Mouse (Mus musculus) olfactory bulb, adult 2 months (tissue): ENCODE results near the gene Stt3a. TPM values are rescaled to one million over a fixed set of nuclear protein-coding genes. Genes with fewer than 3 reads are reported as not detected.

Experiments
- H3K27ac ChIP-seq: fragments of 200-500 bp; 2 replicates; pipeline ENCODE4 v1.5.1; 2012; ENCODE audit warnings: low read depth, low read length; ENCODE audit not compliant: insufficient read depth
- H3K4me1 ChIP-seq: fragments of 200-500 bp; 2 replicates; pipeline ENCODE4 v1.6.1; 2012; ENCODE audit warnings: low read length; ENCODE audit not compliant: control insufficient read depth, insufficient read depth
- H3K4me3 ChIP-seq: fragments of 200-500 bp; 2 replicates; pipeline ENCODE4 v1.5.1; 2012; ENCODE audit warnings: mild to moderate bottlenecking, low read depth, low read length, moderate library complexity; ENCODE audit not compliant: insufficient read depth
- CTCF ChIP-seq: fragments of 200-500 bp; IDR thresholded peaks from 2 replicates; pipeline ENCODE4 v1.5.1; 2012; ENCODE audit warnings: low read depth, mild to moderate bottlenecking, low read length, moderate library complexity; ENCODE audit not compliant: insufficient read depth
- POLR2A ChIP-seq: fragments of 200-500 bp; IDR thresholded peaks from 2 replicates; pipeline ENCODE4 v1.6.1; 2012; ENCODE audit warnings: mild to moderate bottlenecking, low read depth, low read length, moderate library complexity; ENCODE audit not compliant: insufficient read depth
- WGBS: fragments of 180-500 bp; shearing (Covaris S2); methylation state at CpG from one replicate; pipeline ENCODE4 v1.1.7; 2018; 5-methylcytosine and 5-hydroxymethylcytosine counted together
- polyA plus RNA-seq: library from polyadenylated mRNA; stranded (reverse); fragments of >200 nt; gene quantifications from 2 replicates; pipeline ENCODE4 v1.2.4, GENCODE M21; 2012; ENCODE audit warnings: low replicate concordance; ENCODE audit not compliant: missing spikeins, insufficient read depth, insufficient read length

Gene Stt3a
- polyA plus RNA-seq, 1 experiment: not detected

DNA sequence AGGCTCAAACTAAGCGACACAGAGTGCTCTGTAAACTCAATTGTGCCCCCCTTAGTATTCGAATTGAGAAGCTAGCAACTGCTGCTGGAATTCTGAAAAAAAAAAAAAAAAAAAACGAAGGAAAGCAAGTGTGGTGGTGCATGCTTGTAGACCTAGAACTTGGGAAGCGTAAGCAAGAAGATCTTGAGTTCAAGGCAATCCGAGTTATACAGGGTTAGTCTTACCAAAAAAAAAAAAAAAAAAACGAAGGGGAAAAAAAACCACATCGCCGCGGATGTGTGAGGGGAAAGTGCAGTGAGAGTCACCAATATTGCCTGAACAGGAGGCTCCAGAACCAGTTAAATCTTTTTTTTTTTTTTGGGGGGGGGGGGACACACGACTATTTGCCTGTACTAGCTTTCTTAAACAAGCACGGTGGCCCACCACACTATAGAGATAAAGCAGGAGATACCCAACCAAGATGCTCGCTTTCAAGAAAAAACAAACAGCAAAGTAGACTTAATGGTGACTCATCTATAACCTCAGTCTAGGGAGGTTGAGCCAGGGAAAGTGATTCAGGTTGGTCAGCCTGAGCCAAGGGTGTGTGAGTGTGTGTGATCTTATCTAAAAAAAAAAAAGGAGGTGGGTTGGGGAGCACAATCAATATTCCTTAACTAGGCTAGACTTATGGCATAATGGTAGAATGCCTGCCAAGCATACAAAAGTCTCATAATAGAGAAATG lies 40.3 kb downstream of the Stt3a start, which contains the start of gene Chek1:
Chek1 (minus strand) TSS at position 32 of the 722 bp plus-strand sequence.
- WGBS: 4% methylated on average over 12 of the region's 12 CpGs
- Histone ChIP-seq H3K4me1 (peaks cover 4% of the 10 kb centered on the region; the same call in 1 of the 2 replicates), H3K4me3 (peak within 1 kb of the TSS; percentile 59), H3K27ac (peak within 1 kb of the TSS; percentile 48)
- TF ChIP-seq CTCF (no peak), POLR2A (no peak)

DNA sequence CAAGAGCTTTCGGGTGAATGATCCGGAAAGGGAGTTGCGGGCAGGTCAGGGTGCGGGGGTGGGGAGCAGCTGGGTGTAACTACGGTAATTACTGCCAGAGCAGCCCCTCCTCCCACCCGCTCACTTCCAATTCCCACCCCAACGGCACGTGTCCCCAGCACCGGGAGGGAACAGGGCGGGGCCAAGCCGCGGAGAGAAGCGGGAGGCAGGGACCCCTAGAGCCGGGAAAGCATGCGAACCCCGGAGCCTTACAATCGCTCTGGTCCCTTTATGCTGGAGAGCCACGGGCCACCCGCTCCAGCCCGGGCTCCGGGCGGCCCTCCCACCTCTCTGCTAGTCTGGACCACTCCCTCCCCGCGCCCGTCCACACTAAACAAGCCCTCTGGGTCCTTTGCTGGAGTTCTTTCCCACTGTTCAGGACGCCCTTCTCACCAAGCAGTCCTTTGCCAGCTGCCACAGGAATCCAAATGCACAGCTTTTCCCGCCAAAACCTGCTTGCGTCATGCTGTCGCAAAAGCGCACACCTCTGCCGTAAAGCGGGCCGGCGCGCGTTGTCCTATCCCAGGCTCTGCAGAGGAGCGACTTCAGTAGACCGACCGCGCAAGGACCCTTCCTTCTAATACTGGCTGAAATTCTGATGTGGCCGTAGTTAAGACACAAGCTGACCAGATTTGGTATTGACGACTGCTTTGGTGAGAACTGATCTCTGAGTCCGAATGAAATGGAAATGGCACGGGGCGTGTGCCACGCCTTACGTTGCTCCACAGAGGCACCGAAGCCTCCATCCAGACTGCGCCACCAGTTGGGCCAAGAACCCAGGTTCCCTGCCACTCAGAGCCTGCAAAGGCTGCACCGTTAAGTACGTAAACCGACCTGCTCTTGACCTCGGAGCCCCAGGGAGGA lies 41.1 kb downstream of the Stt3a start:
- peak overlapping the region; percentile 59 for H3K4me3 ChIP-seq
- WGBS: under 1% methylated on average over 53 of the region's 53 CpGs
- peak overlapping the region; percentile 48 for H3K27ac ChIP-seq
- H3K4me1 ChIP-seq: peaks cover 4% of the 10 kb centered on the region; the same call in 1 of the 2 replicates
- TF ChIP-seq CTCF (no peak), POLR2A (peak; percentile 65)

GRCm38 (mm10) chr9:36716624-36717023 lies 50.9 kb downstream of the Stt3a start:
- no peaks in the 10 kb centered on the region for H3K4me1 ChIP-seq
- 67% methylated on average over 3 of the region's 3 CpGs for WGBS
- H3K4me3 ChIP-seq: no peak overlapping the region
- no peak overlapping the region for H3K27ac ChIP-seq
- no peak for TF ChIP-seq POLR2A
- no peak for TF ChIP-seq CTCF

GRCm38 (mm10) chr9:36707304-36707703 lies 60.2 kb downstream of the Stt3a start:
- TF ChIP-seq POLR2A: no peak
- no peak for TF ChIP-seq CTCF
- Histone ChIP-seq H3K4me3 (no peak overlapping the region), H3K27ac (no peak overlapping the region), H3K4me1 (no peaks in the 10 kb centered on the region)
- WGBS: 79% methylated on average over 6 of the region's 6 CpGs

DNA sequence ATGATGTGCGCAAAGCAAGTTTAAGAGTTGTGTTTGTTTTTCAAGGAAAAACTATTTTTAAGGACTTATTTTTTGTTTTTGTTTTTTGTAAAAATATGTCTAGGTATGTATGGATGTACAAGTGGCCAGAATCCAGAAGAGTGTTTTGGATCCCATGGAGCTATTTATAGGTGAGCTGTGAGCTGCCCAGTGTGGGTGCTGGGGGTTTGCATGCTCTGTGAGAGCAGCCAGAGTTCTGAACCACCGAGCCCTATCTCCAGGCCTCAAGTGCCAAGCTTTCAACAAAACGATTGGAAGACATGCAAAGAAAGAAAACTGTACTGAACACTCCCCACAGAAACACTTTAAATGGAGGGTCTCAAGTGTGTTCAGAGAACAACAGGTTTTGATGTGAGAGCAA lies 61.6 kb downstream of the Stt3a start:
- TF ChIP-seq CTCF (no peak), POLR2A (no peak)
- no peaks in the 10 kb centered on the region for H3K4me1 ChIP-seq
- 80% methylated on average over 3 of the region's 3 CpGs for WGBS
- no peak overlapping the region for H3K4me3 ChIP-seq
- no peak overlapping the region for H3K27ac ChIP-seq

DNA sequence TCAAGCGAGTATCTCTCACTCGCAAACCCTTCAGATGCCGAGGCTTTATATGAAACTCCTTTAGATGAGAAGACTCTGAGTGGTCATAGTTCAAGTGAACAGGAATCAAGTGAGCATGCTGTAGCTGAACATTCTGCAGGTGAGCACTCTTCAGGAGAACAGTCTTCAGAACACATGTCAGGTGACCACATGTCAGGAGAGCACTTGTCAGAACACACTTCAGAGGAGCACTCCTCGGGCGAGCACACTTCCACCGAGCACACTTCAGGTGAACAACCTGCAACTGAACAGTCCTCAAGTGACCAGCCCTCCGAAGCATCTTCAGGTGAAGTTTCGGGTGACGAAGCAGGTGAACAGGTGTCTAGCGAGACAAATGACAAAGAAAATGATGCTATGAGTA lies 73.2 kb downstream of the Stt3a start:
- 92% methylated on average over 10 of the region's 10 CpGs for WGBS
- TF ChIP-seq POLR2A (no peak), CTCF (no peak)
- H3K4me1 ChIP-seq: no peaks in the 10 kb centered on the region

GRCm38 (mm10) chr9:36692920-36693319 lies 74.6 kb downstream of the Stt3a start, which contains the start of gene Acrv1:
TSS of gene Acrv1 (plus strand) at chr9:36693220.
- WGBS: 67% methylated on average over 1 of the region's 1 CpGs
- Histone ChIP-seq H3K27ac (no peak within 1 kb of the TSS), H3K4me3 (no peak within 1 kb of the TSS), H3K4me1 (no peaks in the 10 kb centered on the region)
- no peak for TF ChIP-seq POLR2A
- no peak for TF ChIP-seq CTCF

More for the DNA sequence above, 73.2 kb downstream of the Stt3a start:
- Histone ChIP-seq H3K27ac (no peak overlapping the region), H3K4me3 (no peak overlapping the region)

- Histone ChIP-seq H3K27ac (no peak overlapping the region), H3K4me1 (no peaks in the 10 kb centered on the region), H3K4me3 (no peak overlapping the region)
- no peak for TF ChIP-seq CTCF
These were observed 80.2 kb downstream of the Stt3a start for GRCm38 (mm10) chr9:36687329-36687728.

DNA sequence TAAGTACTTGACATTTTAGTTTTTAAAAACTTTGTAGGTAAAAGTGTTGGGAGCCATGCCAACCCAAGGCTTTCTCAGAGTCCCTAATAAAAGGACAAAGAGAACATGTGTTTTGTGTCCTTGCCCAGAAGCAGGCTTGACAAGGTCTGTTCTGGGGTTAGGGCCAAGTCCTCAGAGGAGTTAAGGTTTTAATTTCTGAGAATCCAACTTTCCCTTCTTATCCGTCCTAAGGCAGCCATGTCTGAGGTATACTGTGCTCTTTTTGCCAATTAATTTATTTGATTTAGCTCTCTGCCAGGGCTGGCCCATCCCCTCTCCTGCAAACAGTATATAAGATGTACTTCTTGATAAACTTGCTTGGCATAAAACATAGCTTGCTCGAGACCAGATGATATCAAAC lies 86.1 kb downstream of the Stt3a start:
- Histone ChIP-seq H3K4me3 (no peak overlapping the region), H3K27ac (no peak overlapping the region), H3K4me1 (no peaks in the 10 kb centered on the region)
- TF ChIP-seq CTCF (no peak), POLR2A (no peak)
- WGBS: 35% methylated on average over 2 of the region's 2 CpGs

Other genes starting within 250 kb of the Stt3a start
- gene Gm5615, start 225.7 kb downstream of the Stt3a start, polyA plus RNA-seq: not detected in 2 replicates
- not detected in 2 replicates for gene Gm17689, start 185.0 kb downstream of the Stt3a start, polyA plus RNA-seq
- not detected in 2 replicates for gene A630095E13Rik, start 124.3 kb downstream of the Stt3a start, polyA plus RNA-seq
- gene Acrv1, start 74.5 kb downstream of the Stt3a start, polyA plus RNA-seq: not detected in 2 replicates
- not detected in 2 replicates for gene Chek1, start 40.6 kb downstream of the Stt3a start, polyA plus RNA-seq
- 632 TPM in 1 of 2 replicates, not detected in the other for gene Ei24, start 29.7 kb upstream of the Stt3a start, polyA plus RNA-seq
- gene Fez1, start 54.2 kb upstream of the Stt3a start, polyA plus RNA-seq: not detected in 2 replicates